Mouse (Mus musculus) testis, postnatal 14 days (tissue): Measurements from ENCODE around the gene Plcb4.
"Not testable (repeated sequence)": the region's sequence is repeated elsewhere in the genome, so short reads cannot be mapped to it uniquely, and the experiment has no call there.

Experiments used
- DNase-seq: peaks from one replicate; pipeline ENCODE4 v3.0.0; 2021; ENCODE audit warnings: low spot score

Gene Plcb4

DNA sequence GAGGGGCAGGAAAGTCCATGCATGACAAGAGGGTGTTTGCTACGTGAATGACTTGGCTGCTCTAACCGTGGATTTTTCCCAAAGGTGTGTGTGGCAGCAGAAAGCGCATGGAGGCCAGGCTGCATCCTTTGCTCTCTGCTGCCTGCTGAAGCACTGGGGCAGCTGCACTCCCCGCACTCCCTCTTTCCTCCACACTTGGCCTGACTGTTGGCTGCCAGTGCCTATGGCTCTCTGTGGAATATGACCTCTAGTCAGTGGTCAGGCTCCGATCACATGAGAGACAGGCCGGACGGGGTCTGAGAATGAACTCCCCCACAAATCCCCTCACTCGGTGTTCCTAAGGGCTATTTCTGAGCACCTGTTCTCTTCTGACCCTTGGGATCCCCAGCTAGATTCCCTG lies 297.0 kb downstream of the Plcb4 start:
- DNase-seq: no peak

DNA sequence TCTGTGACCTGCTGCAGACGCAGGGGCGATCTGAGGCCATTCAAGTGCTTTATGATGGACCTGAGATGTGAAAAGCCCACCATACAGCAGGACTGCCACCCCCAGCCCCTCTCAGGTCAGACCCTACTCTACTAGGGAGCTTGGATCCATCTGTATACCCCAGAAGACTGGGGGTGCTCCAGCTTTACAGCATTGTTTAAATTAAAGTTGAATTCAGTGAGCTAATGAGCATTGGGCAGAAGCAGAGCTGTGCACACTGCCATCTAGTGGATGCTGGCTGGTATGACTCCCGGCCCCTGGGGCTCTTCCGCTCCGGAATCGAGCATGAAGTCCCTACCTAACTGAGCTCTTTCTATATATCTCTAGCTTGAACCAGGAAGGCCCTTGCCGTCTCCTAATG lies 298.9 kb downstream of the Plcb4 start:
- no peak for DNase-seq

DNA sequence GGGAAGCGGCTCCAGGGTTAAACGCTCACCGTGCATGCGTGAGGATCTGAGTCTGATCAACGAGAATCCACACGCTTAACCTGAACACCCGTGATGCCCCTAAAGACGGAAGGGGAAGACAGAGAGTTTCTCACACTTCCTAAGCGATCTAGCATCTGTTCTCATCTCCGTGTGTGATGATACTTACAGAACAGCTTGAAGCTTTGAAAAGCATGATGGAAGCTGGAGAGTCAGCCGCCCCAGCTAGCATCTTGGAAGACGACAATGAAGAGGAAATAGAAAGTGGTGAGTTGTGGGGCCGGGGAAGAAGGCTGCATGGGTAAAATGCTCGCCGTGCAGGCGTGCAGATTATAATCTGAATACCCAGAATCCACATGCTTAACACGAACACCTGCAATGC lies 299.6 kb downstream of the Plcb4 start:
- no peak for DNase-seq

DNA sequence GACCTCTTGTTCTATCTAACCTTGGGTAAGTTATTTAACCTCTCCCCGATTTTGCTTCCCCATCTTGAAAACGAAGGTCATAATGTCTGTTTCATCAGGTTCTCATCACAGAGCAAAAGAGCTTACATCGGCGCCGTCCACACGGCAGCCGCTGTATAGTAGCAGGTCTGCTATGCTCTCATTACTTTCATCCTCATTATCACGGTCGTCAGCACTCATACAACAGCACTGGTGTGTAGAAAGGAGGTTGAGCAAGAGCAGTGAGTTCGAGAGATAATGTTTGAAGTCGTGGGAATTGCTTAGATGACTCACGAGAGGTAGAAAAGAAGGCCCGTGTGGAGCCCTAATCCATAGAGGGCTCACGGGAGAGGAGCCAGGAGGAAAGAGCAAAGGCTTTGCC lies 304.3 kb downstream of the Plcb4 start:
- DNase-seq: no peak

DNA sequence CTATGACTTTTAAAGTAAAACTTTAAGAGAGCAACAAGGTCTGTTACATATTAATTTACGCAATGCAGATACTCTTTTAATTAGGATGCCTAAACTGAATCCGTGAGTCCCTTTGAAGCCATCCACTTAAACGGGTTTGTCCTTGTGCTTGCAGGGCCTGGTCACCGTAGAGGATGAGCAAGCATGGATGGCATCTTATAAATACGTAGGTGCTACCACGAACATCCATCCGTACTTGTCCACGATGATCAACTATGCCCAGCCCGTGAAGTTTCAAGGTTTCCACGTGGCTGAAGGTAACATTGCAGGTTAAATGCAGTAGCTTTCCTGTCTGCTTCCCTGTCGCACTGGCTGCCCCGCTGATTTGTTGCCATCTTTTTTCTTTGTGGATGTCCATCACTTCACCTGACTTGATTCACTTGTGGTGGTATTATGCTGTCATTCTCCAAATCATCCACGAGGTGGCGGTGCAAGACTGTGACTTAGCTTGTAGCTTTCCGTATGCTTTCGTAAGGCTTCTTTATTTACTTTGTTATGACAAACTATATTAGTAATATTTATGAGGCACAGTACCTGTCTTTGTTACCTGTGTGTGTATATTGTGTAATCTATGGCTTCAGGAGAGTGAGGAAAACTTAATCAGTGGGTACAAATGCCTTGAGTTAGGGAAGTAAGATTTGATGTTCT lies 308.2 kb downstream of the Plcb4 start:
- no peak for DNase-seq

DNA sequence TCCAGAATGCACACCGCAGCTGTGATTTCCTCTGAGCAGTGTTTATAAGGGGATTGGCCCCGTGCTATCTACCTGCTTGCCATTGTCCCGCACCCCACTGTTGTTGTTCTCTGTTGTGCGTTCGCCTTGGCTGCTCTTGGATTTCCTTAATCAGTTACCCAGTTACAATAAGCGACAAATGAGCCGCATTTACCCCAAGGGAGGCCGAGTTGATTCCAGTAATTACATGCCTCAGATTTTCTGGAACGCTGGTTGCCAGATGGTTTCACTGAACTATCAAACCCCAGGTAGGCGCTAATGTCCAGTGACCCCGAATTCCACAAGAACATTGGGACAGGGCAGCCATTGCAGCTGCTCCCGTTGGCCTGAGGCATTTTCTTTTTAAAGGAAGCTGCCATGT lies 309.3 kb downstream of the Plcb4 start:
- DNase-seq: no peak

DNA sequence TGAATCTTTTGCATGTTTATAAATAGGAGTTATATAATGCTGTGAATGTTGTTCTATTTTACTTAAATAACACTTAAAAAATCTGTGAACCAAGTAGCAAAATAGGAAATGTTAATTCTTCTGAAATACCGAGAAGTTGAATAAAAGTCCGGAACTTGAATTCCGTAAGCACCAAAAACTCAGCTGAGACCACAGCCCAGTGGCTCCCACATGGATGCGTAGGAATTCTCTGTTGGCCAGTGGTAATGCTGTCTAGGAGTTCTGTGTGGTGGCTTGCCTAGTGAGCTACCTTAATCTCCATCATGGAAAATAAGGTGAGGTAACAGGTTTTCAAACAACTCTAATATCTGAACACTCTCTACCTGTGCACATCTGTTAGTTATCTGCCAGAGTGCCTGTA lies 312.1 kb downstream of the Plcb4 start:
- no peak for DNase-seq

DNA sequence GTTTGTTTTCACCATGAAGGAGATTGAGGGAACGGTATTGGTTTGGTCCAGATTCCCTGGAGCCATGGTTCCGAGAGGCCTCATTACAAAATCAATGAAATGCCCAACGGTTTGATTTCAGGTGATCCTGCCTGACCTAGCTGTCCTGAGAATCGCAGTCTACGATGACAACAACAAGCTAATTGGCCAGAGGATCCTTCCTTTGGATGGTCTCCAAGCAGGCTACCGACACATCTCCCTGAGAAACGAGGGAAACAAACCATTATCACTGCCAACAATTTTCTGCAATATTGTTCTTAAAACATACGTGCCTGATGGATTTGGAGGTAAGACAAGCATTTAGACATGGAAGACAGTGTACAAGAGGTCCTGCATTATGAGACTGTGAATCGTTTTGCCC lies 317.2 kb downstream of the Plcb4 start:
- no peak for DNase-seq

DNA sequence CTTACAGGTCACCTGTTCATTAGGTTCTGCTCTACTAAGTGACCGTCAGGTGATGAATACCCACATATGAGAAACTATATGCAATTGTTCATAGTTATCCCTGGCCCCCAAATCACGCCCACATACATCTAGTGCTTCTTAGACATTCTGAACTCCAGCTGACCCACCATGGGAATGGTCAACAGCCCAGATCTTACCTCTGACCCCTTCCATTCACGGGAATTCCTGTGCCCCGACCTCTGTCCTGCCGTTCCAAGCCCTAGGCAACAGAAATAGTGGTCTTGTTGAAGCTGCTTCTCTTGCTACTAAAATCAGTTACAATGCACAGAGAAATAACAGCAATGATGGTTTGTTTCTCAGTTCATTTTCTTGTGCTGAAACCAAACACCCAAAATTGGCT lies 320.0 kb downstream of the Plcb4 start:
- no peak for DNase-seq

DNA sequence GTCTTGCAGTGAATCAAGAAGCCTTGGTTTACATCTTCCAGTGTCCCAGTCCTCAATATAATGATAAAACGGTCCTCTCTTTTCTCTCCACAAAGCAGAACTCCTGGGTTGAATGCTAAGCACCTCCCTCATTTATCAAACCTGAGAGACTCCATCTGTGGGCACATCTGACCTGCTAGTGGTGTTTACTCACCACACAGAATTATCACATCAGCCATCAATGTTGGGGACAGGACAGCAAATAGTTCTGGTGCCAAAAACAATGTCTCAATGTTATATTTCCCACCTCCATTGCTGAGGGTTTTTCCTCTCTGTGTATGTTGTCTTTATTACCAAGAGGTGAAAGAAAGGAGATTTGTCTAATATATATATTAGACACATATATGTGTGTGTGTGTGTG lies 321.6 kb downstream of the Plcb4 start:
- no peak for DNase-seq

DNA sequence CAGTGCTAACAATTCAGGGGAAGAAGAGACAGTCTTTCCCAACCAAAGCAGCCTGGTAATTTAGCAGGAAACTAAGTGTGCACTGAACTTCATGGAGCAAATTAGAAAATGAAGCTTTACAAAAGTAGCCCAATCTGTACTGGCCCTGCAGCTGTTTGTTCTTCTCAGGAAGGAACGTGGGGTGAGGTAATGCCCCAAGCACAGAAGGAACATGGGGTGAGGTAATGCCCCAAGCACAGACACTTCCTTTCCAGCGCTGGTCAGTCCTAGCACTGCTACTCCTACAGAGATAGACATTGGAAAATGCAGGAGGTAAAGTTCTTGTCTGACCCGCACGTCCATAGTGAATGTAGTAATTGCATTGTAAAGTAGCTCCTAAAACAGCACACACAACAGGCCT lies 325.2 kb downstream of the Plcb4 start:
- no peak for DNase-seq

DNA sequence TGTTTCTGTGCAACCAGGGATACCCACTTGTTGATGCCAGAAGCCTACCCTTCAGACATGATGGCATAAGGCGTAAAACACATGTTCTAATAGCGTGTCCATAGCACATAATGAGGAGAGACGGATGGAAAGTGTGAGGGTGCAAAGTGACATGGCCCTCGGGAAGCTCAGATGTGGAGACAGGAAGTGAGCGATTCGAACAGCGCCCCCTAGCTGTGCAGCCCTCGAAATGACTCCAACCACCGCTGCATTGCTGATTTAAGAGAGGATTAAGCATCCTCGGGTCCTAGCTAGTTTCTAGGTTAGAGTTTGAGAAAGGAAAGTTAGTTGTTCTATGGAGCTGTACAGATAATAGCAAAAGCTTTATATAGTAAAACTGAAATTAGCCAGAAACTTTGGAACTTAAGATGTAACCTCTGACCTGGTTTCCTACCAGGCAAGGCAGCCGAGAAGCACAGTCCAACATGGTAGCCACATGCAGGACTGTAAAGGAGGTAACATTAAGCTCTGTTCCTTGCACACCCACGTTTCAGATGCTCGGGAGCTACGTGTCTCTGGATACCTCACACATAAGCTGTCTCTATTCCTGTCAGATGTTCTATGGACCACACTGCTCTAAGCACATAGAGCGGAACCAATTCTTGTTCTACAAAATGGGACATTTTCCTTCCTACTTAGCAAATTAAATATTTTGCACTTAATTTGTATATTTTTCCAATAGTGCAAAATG lies 326.9 kb downstream of the Plcb4 start:
- no peak for DNase-seq

DNA sequence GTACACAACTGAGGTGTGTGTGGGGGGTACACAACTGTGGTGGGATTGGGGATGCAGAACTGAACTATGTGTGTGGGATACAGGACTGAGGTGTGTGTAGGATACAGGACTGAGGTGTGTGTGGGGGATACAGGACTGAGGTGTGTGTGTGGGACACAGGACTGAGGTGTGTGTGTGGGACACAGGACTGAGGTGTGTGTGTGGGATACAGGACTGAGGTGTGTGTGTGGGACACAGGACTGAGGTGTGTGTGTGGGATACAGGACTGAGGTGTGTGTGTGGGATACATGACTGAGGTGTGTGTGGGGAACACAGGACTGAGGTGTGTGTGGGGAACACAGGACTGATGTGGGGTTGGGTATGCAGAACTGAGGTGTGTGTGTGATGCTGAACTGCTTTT lies 329.7 kb downstream of the Plcb4 start:
- not testable (repeated sequence) for DNase-seq

DNA sequence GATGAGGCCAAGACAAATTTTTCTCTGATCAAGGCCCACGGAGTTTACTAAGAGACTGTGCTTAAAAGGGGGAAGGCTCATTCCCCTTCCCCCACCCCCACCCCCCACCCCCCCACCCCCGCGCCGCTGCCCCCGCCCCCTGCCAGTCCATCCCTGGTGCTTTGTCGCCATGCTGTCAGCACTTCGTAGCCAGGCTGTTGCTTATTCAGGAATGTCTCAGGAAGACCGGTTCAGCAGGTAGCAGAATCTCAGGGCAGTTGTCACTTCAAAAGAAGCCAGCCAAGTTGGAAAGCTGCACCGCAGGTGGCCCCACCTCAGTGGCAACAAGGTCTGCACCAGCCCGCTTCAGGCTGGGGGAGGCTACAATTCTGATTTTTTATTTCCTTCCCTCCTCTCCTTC lies 331.9 kb downstream of the Plcb4 start:
- DNase-seq: not testable (repeated sequence)

DNA sequence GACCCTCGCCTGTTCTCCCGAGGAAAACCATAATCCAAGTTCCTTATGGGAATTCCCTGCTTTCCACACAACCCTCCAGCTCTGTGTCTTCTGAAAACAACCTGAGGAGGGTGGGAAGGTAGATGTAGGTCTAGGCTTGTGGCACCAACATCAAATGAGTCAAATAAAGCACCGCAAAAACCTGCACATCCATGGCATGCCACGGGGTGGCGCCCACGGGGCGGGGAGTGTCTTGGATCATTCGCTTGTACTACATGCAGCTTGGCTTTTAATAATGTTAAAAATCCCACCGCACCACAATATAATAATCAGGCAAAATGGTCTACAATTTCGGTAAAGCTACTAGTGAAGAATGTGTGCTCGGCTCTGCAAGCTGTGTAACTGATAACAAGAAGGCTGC lies 334.5 kb downstream of the Plcb4 start:
- DNase-seq: no peak

DNA sequence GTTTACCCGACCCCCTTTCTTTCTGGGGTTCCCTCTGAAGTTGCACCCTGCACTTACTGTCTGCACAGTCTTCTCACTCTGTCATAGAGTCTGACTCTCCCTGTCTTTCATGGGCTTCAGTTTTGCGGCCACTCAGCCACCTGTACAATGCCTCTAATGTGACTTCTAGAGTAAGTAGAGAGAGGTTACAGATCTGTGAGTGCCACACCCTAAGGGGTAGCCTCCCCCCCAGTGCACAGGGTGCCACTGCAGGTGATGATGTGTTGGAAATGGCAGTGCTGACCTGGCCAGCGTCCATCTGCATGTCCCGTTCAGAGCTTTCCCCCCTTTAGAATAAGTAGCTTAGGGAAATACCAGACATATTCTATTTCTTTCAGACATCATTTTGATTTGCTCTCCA lies 336.4 kb downstream of the Plcb4 start:
- no peak for DNase-seq

DNA sequence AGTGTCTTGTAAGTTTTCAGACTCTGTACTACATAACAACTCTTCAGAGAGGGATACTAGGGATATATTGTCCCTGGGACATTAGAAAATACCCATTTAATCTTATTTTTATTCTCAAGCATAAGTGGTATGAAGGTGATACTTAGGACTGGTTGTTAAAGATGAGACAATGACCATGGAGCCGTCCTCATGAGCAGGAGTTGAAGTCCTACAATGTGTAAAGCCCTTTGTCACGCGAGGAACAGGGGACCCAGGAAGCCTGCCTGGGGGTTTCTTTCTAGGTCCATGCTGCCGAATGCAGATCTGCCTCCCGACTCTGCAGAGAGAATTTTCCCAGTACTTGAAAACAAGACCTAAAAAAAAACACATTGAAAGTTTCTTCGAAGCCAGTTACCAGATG lies 338.1 kb downstream of the Plcb4 start:
- DNase-seq: no peak

DNA sequence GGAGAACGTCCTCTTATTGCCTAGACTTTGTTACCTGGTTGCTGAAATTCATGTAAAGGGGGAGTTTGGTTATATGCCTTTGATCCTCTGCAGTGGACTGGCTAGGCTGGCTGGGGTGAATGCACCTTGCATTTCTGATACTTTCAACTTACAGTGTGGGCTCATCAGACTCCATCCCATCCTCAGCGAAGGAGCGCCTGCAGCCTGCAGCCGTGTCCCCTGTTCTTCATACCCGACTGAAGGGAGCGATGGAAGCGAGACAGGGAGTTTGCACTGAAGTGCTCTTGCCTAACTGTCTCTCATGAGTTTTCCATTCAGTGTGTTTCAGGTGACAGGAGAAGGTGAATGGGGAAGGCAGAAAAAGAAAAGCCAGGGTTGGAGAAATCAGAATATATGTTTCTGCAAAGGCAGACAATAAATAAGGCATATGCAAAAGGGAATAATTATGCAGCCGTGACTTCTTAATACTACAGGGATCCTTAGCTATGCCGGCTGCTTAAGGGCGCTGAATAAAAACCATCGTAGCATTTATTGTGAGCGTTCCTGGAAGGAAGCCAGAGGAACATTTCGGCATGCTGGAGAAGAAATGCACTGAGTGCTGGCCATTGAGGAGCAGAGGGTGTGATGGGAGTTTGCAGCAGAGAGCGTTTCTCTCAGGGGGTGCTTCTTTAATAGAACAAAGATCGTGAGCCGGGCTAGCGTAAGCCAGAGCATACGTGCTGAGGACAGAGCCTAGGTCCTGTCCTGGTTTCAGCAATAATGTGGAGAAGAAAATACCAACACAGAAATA lies 338.7 kb downstream of the Plcb4 start:
- DNase-seq: no peak

DNA sequence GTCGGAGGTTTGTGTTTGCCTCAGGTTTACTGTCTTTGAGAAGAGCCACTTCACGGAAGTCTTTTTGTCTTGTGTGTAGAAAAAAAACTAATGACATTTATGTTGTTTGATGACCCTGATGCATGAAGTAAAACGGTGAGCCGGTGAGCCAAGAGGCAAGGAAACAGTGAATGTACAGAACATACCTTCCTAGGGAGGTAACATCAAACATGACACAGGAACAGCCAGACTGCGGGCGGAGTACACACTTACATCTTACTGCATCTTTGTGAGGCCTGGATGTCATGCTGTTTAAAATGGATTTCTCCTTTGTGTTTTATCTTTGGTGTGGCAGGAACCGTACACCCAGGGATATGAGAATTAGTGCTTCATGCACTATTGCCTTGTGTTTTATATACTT lies 340.1 kb downstream of the Plcb4 start:
- no peak for DNase-seq

DNA sequence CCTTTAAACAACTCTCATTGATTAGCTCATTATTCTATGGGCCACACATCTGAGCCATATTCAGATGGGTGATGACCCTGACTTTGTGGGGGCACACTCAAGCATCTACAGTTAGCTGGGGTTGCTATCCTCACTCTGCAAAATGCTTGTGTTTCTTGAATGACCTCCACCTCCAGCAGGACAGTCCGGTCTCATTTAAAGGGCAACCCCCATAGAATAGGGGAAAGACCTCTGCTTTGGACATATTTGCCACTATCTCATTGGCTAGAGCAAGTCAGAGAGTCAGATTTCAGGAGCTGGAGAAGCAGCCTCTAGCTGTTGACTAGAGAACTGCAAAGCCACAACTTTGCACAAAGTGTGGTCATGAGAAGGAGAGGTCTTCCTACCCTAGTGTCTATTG lies 340.6 kb downstream of the Plcb4 start:
- DNase-seq: no peak

DNA sequence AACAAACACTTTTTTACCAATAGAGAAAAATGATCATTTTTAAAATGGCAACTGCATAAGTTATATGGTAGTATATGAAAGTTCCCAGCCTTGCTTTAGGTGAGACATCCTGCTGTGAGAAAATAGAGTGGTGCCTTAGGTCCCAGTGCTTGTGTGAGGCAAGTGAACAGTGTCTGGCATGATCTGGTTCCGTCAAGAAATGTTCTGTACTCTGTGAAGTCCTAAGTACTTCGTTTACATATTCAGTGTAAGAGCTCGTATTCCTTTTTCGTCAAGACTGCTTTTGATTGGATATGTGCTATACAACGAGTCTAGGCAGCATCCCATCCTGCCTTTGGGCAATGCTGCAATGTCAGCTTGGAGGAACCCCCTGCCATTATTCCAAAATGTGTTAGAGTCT lies 342.1 kb downstream of the Plcb4 start:
- no peak for DNase-seq

DNA sequence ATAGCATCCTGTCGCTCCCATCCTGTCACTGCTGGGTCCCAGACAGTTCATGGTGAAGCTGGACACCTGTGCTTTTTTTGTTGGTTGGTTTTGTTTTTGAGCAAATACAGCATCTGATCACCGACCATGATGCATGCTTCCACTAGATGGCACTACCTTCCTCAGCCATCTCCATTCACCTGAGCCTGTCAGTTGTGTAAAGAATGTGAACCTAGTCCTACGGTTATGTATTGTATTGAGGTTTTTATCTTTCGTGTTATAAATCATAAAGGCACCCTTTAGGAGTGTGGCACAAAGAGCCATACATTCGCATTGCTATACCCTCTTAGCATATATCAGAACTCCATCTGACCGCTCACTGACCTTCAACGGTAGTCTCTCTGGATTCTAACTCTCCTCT lies 343.3 kb downstream of the Plcb4 start:
- DNase-seq: no peak

DNA sequence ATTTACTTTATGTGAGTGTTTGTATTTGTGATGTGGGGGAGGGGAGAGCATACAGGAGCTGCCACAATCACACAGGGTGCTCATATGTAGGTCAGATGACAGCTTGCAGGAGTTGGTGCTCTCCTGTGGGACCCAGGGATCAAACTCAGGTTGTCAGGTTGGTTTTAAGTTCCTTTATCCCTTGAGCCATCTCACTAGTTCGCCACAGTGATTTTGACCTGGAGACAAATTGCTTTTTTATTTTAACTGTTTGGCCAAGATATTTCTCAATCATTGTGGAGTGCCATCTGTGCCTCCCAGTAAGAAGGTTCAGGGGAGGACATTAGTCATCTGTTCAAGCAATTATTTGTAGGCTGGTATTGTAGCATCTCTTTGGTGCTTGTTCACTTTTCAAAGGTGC lies 345.0 kb downstream of the Plcb4 start:
- no peak for DNase-seq
